Mouse (Mus musculus): ENCODE measurements around the gene Fbxl16.

The Fbxl16 gene

DNA sequence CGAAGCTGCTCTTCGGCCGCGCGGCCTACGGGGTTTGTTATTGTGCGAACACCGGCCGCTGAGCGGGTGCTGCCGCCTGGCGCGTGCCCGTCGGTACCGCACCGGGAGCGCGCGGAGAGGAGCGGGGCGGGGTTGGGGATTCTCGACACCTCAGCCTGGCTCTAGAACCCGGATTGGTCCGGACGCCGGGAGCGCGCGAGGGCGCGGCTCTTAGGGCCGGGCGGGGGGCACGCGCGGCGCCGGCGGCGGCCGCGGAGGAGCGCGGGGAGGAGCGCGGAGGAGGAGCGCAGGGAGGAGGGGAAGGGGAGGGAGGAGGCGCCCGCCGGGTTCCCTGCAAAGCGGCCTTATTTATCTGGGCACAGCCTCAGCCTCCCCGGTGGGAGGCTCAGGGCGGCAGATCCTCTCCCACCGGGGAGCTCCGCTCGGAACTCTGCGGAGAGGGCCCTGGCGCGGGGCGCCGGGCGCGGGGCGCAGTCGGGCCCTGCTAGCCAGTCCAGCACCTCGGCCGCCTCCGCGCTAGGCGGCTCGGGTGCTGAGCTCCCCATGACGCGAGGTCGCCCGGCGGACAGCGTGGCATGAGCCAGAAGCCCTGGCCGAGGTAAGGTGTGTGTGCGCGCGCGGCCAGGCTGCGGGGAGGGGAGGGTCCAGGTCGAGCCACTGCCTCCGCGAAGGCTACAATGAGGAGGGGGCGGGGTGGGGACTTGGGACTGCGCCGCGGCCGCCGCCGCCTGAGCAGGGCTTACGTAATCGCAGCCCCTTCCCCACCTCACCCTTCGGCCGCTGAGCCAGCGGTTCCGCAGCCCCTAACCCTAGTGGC is at the start of gene Fbxl16:
Gene Fbxl16 (plus strand): TSS at position 297 of the 817 bp plus-strand sequence.
- DNase-seq (ENCODE audit: low read depth, low spot score), result no peak

- DNase-seq (ENCODE audit: low read depth, low spot score), result no peak
Observed at GRCm38 (mm10) chr17:25760148-25760547, 48.7 kb upstream of the Fbxl16 start.

GRCm38 (mm10) chr17:25761561-25761970 is 47.3 kb upstream of the Fbxl16 start:
- DNase-seq (ENCODE audit: low read depth, low spot score), result no peak

- no peak for DNase-seq (ENCODE audit: low read depth, low spot score)
Observed at GRCm38 (mm10) chr17:25762591-25762990, 46.3 kb upstream of the Fbxl16 start.

GRCm38 (mm10) chr17:25765886-25766285 is 43.0 kb upstream of the Fbxl16 start:
- no peak for DNase-seq (ENCODE audit: low read depth, low spot score)

DNA sequence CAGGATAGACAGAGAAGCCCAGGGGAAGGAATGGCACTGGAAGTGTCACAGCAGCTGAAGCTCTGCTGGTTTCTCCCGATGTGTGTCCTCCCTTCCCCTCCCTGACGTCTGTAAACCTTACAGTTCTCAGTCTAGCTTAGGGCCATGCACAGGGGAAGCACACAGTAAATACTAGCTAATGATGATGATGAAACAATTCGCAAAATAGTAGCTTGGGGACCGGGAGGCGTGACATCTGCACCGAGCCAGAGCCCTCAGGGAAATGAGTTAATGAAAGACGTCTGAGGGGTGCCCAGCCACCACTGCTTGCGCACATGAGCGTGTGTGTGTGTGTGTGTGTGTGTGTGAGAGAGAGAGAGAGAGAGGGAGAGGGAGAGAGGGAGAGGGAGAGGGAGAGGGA is 39.6 kb upstream of the Fbxl16 start:
- DNase-seq (ENCODE audit: low read depth, low spot score), result no peak

- DNase-seq (ENCODE audit: low read depth, low spot score), result peak; percentile 92
Observed at GRCm38 (mm10) chr17:25773549-25774120, 35.2 kb upstream of the Fbxl16 start, which contains the start of gene Narfl. Gene Narfl (plus strand): TSS chr17:25773776.

- no peak for DNase-seq (ENCODE audit: low read depth, low spot score)
Observed at GRCm38 (mm10) chr17:25775318-25776062, 33.4 kb upstream of the Fbxl16 start.

DNA sequence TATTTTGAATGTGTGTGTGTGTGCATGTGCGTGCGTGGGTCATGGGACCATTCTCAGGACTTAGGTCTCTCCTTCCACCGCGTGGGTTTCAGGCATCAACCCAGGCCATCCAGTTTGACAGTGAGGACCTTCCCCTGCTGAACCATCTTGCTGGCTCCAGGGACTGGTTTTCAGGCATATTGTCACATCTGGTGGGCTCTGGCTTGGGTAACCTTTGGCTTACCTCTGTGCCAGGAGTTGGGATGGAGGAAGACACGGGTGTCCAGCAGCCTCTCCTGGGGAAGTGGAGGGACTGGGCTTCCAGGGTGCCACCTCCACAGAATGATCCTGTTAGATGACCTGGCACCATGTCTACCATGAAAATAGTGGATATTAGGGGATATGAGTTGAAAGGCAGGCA is 30.9 kb upstream of the Fbxl16 start:
- DNase-seq (ENCODE audit: low read depth, low spot score), result no peak

DNA sequence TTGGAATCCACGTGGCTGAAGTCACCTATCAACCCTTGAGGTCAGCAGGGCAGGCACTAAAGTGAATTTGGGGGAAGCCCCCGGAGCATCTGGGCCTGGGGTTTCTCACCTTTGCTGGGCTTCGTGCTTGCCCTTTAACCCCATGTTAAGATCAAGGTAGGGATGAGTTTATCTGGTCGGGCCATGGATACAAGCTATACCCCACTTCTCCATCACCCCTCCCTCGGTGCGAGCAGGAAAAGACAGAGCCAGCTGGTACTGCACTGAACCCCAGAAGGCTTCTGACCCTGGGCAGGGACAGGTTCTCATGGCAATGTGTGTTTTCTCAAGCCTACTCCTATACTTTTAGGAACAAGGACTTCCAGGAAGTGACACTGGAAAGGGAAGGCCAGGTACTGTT is 27.5 kb upstream of the Fbxl16 start:
- no peak for DNase-seq (ENCODE audit: low read depth, low spot score)

- DNase-seq (ENCODE audit: low read depth, low spot score), result no peak
Observed at GRCm38 (mm10) chr17:25783086-25783485, 25.8 kb upstream of the Fbxl16 start.

DNA sequence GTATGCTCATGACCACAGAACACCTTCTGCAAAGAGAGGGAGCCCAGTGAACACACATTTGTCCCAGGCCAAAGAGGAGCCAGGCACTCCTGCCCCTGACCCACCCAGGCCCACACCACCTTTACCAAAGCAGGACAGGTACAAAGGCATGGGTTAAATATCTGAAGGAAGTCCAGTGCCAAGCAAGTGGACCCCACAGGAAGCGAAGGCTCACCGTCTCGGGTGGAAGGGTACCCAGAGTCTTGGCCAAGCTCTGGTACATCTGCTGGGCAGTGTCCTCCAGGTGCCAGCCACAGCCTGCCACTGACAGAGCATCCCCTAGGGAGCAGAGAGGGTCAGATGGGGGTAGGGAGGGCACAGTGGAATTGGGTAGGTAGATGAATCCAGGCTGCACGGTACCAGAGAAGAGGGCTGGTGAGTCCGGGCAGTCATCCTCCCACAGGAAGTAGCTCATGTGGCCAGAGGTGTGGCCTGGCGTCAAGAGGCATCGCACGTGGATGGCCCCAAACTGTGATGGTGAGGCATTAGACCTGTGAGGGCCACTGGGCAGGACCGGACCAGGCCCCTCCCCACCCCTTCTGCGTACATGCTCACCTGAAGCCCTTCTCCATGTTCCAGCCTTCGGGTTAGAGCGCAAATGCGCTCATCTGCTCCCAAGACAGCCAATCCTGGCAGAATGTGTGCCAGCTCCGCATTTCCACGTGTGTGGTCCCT is 24.9 kb upstream of the Fbxl16 start:
- DNase-seq (ENCODE audit: low read depth, low spot score), result no peak

DNA sequence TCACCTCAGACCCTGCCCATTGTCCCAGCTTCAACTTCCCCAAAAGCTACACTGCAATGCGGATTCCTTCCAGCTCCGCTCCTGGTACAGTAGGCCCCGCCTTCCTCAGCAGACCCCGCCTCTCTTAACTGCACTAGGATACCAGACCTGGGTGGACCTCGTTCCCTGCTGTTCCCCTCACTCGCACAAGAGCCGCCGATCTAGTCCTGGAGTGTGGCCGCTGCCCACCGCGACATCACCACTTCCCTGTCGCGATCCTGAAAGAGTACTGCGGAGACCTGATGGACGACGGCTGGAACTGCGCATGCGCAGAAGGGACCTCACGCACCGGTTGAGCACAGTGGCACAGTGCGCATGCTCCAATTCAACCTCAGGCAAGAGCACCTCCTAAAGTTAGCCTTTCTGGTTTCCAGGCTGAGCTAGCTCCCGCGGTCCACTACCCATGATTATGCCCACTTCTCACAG is 23.6 kb upstream of the Fbxl16 start, which contains the start of gene Haghl:
Gene Haghl (minus strand): TSS at position 393 of the 465 bp plus-strand sequence.
- peak; percentile 90 for DNase-seq (ENCODE audit: low read depth, low spot score)

DNA sequence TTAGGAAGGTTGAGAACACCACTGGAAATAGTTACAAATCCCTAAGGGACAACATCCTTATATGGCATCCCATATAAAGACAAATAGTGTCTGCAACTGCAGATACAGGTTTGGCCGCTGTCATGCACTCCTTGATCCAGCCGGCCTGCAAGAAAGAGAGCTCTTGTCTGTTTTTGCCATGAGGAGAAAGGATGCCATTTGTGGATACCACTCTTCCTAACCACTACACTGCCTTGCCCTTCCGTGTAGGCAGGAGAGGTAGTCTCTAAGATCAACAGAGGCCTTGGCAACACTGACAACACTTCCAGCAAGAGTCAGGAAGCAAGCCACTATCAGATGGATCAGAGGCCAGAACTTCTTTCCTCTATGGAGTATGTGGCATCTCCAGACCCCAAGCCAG is 22.6 kb upstream of the Fbxl16 start, which contains the start of gene Ccdc78:
Gene Ccdc78 (plus strand): TSS at position 301 of the 400 bp plus-strand sequence.
- DNase-seq (ENCODE audit: low read depth, low spot score), result no peak

DNA sequence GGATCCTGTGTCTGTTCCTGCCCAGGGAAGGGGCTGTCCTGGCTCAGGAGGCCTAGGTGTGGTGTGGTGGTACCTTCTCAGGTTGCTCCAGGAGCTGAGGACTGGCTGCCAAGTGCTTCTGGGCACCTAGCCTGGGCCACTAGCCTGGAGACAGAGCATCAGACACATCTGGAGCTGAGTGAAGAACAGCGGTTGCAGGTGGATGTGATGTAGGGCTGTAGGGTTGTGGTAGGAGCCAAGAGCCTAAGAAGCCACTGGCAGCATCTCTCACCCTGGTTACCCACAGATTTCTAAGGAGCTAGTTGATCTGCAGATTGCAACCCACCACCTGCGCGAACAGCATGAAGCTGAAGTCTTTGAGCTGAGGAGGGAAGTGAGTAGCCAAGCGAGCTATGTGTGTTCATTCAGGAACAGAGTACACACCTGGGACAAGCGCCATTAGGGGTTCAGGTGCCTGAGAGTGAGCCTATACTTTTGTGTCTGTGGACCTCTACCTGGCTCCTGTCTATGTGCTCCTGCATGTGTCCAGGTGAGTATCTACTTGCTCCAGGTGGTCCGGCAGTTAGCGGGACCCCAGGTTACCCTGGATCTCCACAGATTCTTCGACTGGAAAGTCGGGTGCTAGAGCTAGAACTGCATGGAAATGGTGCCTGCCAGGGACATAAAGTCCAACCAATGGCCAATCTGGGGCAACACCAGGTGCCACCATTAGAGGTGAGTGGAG is 21.9 kb upstream of the Fbxl16 start:
- no peak for DNase-seq (ENCODE audit: low read depth, low spot score)

GRCm38 (mm10) chr17:25791320-25791842 is 17.5 kb upstream of the Fbxl16 start:
- DNase-seq (ENCODE audit: low read depth, low spot score), result no peak

GRCm38 (mm10) chr17:25791843-25792527 is 16.9 kb upstream of the Fbxl16 start:
- DNase-seq (ENCODE audit: low read depth, low spot score), result no peak

GRCm38 (mm10) chr17:25792615-25793014 is 16.3 kb upstream of the Fbxl16 start, which contains the start of gene Fam173a:
Gene Fam173a (minus strand): TSS chr17:25792901.
- DNase-seq (ENCODE audit: low read depth, low spot score), result no peak

GRCm38 (mm10) chr17:25794197-25794596 is 14.7 kb upstream of the Fbxl16 start:
- no peak for DNase-seq (ENCODE audit: low read depth, low spot score)

DNA sequence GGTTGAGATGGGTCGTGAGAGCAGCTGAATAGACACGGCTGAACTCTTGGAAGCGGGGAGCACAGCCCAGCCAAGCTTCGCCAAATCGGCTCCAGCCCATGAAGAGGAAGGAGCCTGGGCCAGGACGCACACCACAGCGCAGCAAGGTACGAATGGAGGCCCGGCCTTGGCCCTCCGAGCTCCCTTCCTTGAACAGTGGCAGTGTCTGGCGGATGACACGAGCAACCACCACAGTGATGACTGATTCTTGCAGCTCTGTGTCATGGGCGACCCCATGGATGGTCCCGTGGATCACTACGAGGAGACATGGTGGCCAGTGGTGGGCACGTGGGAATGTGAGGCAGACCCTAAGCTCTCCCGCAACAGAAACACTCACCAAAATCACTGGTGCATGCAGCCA is 13.9 kb upstream of the Fbxl16 start:
- no peak for DNase-seq (ENCODE audit: low read depth, low spot score)

Measured in WW6 (cell line).